In the genomic region with DNA sequence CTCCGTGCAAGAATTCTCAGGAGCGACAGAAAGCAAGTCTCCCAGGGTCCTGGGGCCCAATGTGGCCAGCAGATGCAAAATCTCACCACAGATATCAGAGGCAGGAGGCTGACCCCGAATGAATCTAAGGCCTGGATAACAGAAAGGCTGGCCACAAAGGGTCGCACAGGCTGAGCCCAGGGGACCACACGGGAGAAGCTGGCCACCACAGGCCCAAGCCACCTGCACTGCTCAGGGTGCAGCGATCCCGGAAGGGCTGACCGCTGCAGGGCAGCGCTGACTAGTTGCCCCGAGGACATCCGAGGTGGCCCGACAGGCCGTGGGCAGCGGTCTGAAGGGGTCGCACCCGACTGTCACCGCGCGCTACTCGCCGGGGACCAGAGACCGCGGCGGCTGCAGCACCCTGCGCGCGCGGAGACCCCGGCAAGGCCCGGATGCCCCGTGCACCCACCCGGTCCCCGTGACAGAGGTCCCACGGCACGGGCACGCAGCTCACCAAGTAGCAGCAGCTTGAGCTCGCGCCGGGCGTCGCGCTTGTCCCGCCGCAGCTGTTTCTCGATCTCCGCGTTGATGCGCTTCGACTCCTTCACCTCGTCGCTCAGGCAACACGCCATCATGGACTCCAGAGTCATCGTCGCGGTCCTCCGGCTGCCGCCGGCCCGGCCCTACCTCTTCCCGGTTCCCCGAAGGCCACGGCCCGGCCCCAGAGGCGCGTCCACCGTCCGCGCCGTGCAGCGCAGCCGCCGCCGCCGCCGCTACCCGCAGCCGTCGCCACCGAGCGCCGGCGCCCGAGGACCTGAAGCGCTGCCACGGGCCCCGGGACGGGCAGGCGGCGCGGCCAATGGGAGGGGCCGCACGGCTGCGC, we compare ENCODE assay signal across 7 mouse cellular contexts. TPM values are rescaled to one million over a fixed set of nuclear protein-coding genes. Genes with fewer than 3 reads are reported as not detected.
DNase-seq lines count a peak whose midpoint lies in the region; ATAC-seq and TF ChIP-seq lines count a peak whose summit lies in the region.

No protein-coding gene starts in this region.

- under 1% methylated on average over 86 of the region's 93 CpGs for WGBS in lung, postnatal 0 days
- under 1% methylated on average over 89 of the region's 93 CpGs for WGBS in embryonic facial prominence, embryonic 12.5 days
- WGBS in hindbrain, embryonic 16.5 days, result under 1% methylated on average over 85 of the region's 93 CpGs
- under 1% methylated on average over 86 of the region's 93 CpGs for WGBS in midbrain, embryonic 16.5 days

- H3K9ac ChIP-seq in lung, postnatal 0 days (replicated peaks; ENCODE audit: low read depth), result peak overlapping the region; percentile 82
- H3K9ac ChIP-seq in embryonic facial prominence, embryonic 12.5 days, result peak overlapping the region; percentile 96
- peak overlapping the region; percentile 96 for H3K9ac ChIP-seq in hindbrain, embryonic 16.5 days (ENCODE audit: low read depth, low read length)
- H3K9ac ChIP-seq in midbrain, embryonic 16.5 days (ENCODE audit: low read depth, low read length), result peak overlapping the region; percentile 89

- no peak for DNase-seq in lung, postnatal 0 days (ENCODE audit: low spot score)
- no peak for DNase-seq in lung, postnatal 14 days
- DNase-seq in adrenal gland, adult 8-10 months, result no peak
- DNase-seq in ovary, postnatal 14 days (ENCODE audit: low spot score), result no peak

- ATAC-seq in lung, postnatal 0 days, result peak; percentile 17
- no peak for ATAC-seq in embryonic facial prominence, embryonic 12.5 days (ENCODE audit: insufficient number of reproducible peaks, insufficient read depth, low FRiP score, low TSS enrichment)
- peak; percentile 35 for ATAC-seq in hindbrain, embryonic 16.5 days
- peak; percentile 61 for ATAC-seq in midbrain, embryonic 16.5 days

- peak overlapping the region; percentile 82 for H3K4me3 ChIP-seq in lung, postnatal 0 days (ENCODE audit: low read depth, low read length)
- H3K4me3 ChIP-seq in embryonic facial prominence, embryonic 12.5 days, result peak overlapping the region; percentile 96
- peak overlapping the region; percentile 72 for H3K4me3 ChIP-seq in hindbrain, embryonic 16.5 days (ENCODE audit: low read length)
- peak overlapping the region; percentile 92 for H3K4me3 ChIP-seq in midbrain, embryonic 16.5 days (ENCODE audit: low read depth, low read length)

- no peak for TF ChIP-seq EP300 in lung, postnatal 0 days (IDR thresholded peaks at IDR 0.05)

- no peaks in the 10 kb centered on the region for H3K36me3 ChIP-seq in lung, postnatal 0 days (ENCODE audit: insufficient read depth, low read length)
- H3K36me3 ChIP-seq in embryonic facial prominence, embryonic 12.5 days, result peaks cover 14% of the 10 kb centered on the region; the same call in 1 of the 2 replicates
- H3K36me3 ChIP-seq in hindbrain, embryonic 16.5 days (ENCODE audit: control insufficient read depth, insufficient read depth, low read length), result no peaks in the 10 kb centered on the region
- H3K36me3 ChIP-seq in midbrain, embryonic 16.5 days (ENCODE audit: control insufficient read depth, insufficient read depth, low read length), result no peaks in the 10 kb centered on the region

- H3K9me3 ChIP-seq in lung, postnatal 0 days (ENCODE audit: low read length), result no peaks in the 10 kb centered on the region
- no peaks in the 10 kb centered on the region for H3K9me3 ChIP-seq in embryonic facial prominence, embryonic 12.5 days
- no peaks in the 10 kb centered on the region for H3K9me3 ChIP-seq in hindbrain, embryonic 16.5 days (ENCODE audit: control insufficient read depth, low read length)
- H3K9me3 ChIP-seq in midbrain, embryonic 16.5 days (replicated peaks; ENCODE audit: control insufficient read depth, low read length, poor library complexity, severe bottlenecking), result no peaks in the 10 kb centered on the region

- H3K4me1 ChIP-seq in lung, postnatal 0 days (ENCODE audit: insufficient read depth, low read depth, low read length), result peaks cover 23% of the 10 kb centered on the region; the same call in 1 of the 2 replicates
- peaks cover 23% of the 10 kb centered on the region for H3K4me1 ChIP-seq in embryonic facial prominence, embryonic 12.5 days
- peaks cover 29% of the 10 kb centered on the region for H3K4me1 ChIP-seq in hindbrain, embryonic 16.5 days (ENCODE audit: control insufficient read depth, insufficient read depth, low read depth, low read length)
- peaks cover 23% of the 10 kb centered on the region for H3K4me1 ChIP-seq in midbrain, embryonic 16.5 days (ENCODE audit: control insufficient read depth, insufficient read depth, low read length)

- H3K27ac ChIP-seq in lung, postnatal 0 days (ENCODE audit: low read length), result peak overlapping the region; percentile 45
- H3K27ac ChIP-seq in embryonic facial prominence, embryonic 12.5 days, result peak overlapping the region; percentile 84
- H3K27ac ChIP-seq in hindbrain, embryonic 16.5 days (ENCODE audit: low read depth, low read length), result peak overlapping the region; percentile 88
- H3K27ac ChIP-seq in midbrain, embryonic 16.5 days (ENCODE audit: low read length), result peak overlapping the region; percentile 89

- H3K4me2 ChIP-seq in lung, postnatal 0 days (replicated peaks; ENCODE audit: low read depth, low read length), result peak overlapping the region; percentile 96
- H3K4me2 ChIP-seq in embryonic facial prominence, embryonic 12.5 days (replicated peaks), result peak overlapping the region; percentile 97
- H3K4me2 ChIP-seq in hindbrain, embryonic 16.5 days (ENCODE audit: low read length), result peak overlapping the region; percentile 66
- peak overlapping the region; percentile 90 for H3K4me2 ChIP-seq in midbrain, embryonic 16.5 days (ENCODE audit: low read length)

- H3K27me3 ChIP-seq in lung, postnatal 0 days (replicated peaks; ENCODE audit: insufficient read depth, low read length), result no peaks in the 10 kb centered on the region
- no peaks in the 10 kb centered on the region for H3K27me3 ChIP-seq in embryonic facial prominence, embryonic 12.5 days
- H3K27me3 ChIP-seq in hindbrain, embryonic 16.5 days (replicated peaks; ENCODE audit: control insufficient read depth, insufficient read depth, low read length), result no peaks in the 10 kb centered on the region
- no peaks in the 10 kb centered on the region for H3K27me3 ChIP-seq in midbrain, embryonic 16.5 days (ENCODE audit: control insufficient read depth, insufficient read depth, low read depth, low read length)

- no peak for TF ChIP-seq CTCF in lung, postnatal 0 days (IDR thresholded peaks at IDR 0.05)

RNA-seq across cellular contexts. Expression of gene Gna11, which starts 0.5 kb away (rescaled TPM):
- polyA plus RNA-seq in lung, postnatal 0 days (2015; fragmentation: Nextera tagmentation; extraction: Ambion mirVana), result 62.5 and 63.2 TPM in 2 replicates
- 82.7 and 83.5 TPM in 2 replicates for polyA plus RNA-seq in embryonic facial prominence, embryonic 12.5 days (2016; fragmentation: Nextera tagmentation; extraction: Ambion mirVana)
- polyA plus RNA-seq in hindbrain, embryonic 16.5 days (2015; fragmentation: Nextera tagmentation; extraction: Ambion mirVana), result 96.0 and 104 TPM in 2 replicates
- polyA plus RNA-seq in midbrain, embryonic 16.5 days (2015; fragmentation: Nextera tagmentation; extraction: Ambion mirVana), result 89.7 and 90.2 TPM in 2 replicates
- 100 to 1,000 TPM in 2 of 4 experiments, 10 to 100 TPM in 2; 90.2 to 105 (median 98.1) TPM for total RNA-seq in adrenal gland, adult 8-10 months (2022)

RNA-seq across cellular contexts. Expression of gene Aes, which starts 14.8 kb away (rescaled TPM):
- 467 and 473 TPM in 2 replicates for polyA plus RNA-seq in lung, postnatal 0 days (2015; fragmentation: Nextera tagmentation; extraction: Ambion mirVana)
- polyA plus RNA-seq in embryonic facial prominence, embryonic 12.5 days (2016; fragmentation: Nextera tagmentation; extraction: Ambion mirVana), result 523 and 554 TPM in 2 replicates
- 457 and 712 TPM in 2 replicates for polyA plus RNA-seq in hindbrain, embryonic 16.5 days (2015; fragmentation: Nextera tagmentation; extraction: Ambion mirVana)
- 700 and 706 TPM in 2 replicates for polyA plus RNA-seq in midbrain, embryonic 16.5 days (2015; fragmentation: Nextera tagmentation; extraction: Ambion mirVana)
- 1,000 to 10,000 TPM in 3 of 4 experiments, 100 to 1,000 TPM in 1; 989 to 1,424 (median 1,166) TPM for total RNA-seq in adrenal gland, adult 8-10 months (2022)

RNA-seq across cellular contexts. Expression of gene Gna15, which starts 20.5 kb away (rescaled TPM):
- 4.2 and 4.6 TPM in 2 replicates for polyA plus RNA-seq in lung, postnatal 0 days (2015; fragmentation: Nextera tagmentation; extraction: Ambion mirVana)
- polyA plus RNA-seq in embryonic facial prominence, embryonic 12.5 days (2016; fragmentation: Nextera tagmentation; extraction: Ambion mirVana), result 0.86 and 0.97 TPM in 2 replicates
- polyA plus RNA-seq in hindbrain, embryonic 16.5 days (2015; fragmentation: Nextera tagmentation; extraction: Ambion mirVana), result 0.81 and 1.1 TPM in 2 replicates
- 0.80 and 0.87 TPM in 2 replicates for polyA plus RNA-seq in midbrain, embryonic 16.5 days (2015; fragmentation: Nextera tagmentation; extraction: Ambion mirVana)
- 1 to 10 TPM in 3 of 4 experiments, under 1 TPM in 1; 0.70 to 2.2 (median 1.6) TPM for total RNA-seq in adrenal gland, adult 8-10 months (2022)

RNA-seq across cellular contexts. Expression of gene Tle2, which starts 29.8 kb away (rescaled TPM):
- polyA plus RNA-seq in lung, postnatal 0 days (2015; fragmentation: Nextera tagmentation; extraction: Ambion mirVana), result 29.9 and 37.0 TPM in 2 replicates
- 59.2 and 71.1 TPM in 2 replicates for polyA plus RNA-seq in embryonic facial prominence, embryonic 12.5 days (2016; fragmentation: Nextera tagmentation; extraction: Ambion mirVana)
- 40.9 and 50.2 TPM in 2 replicates for polyA plus RNA-seq in hindbrain, embryonic 16.5 days (2015; fragmentation: Nextera tagmentation; extraction: Ambion mirVana)
- 39.0 and 54.8 TPM in 2 replicates for polyA plus RNA-seq in midbrain, embryonic 16.5 days (2015; fragmentation: Nextera tagmentation; extraction: Ambion mirVana)
- 100 to 1,000 TPM in 2 of 4 experiments, 10 to 100 TPM in 2; 50.6 to 211 (median 117) TPM for total RNA-seq in adrenal gland, adult 8-10 months (2022)

RNA-seq across cellular contexts. Expression of gene S1pr4, which starts 44.6 kb away (rescaled TPM):
- polyA plus RNA-seq in lung, postnatal 0 days (2015; fragmentation: Nextera tagmentation; extraction: Ambion mirVana), result 19.0 and 19.3 TPM in 2 replicates
- polyA plus RNA-seq in embryonic facial prominence, embryonic 12.5 days (2016; fragmentation: Nextera tagmentation; extraction: Ambion mirVana), result 0.22 and 0.58 TPM in 2 replicates
- polyA plus RNA-seq in hindbrain, embryonic 16.5 days (2015; fragmentation: Nextera tagmentation; extraction: Ambion mirVana), result 0.65 and 0.79 TPM in 2 replicates
- polyA plus RNA-seq in midbrain, embryonic 16.5 days (2015; fragmentation: Nextera tagmentation; extraction: Ambion mirVana), result 0.44 and 0.58 TPM in 2 replicates
- total RNA-seq in adrenal gland, adult 8-10 months (2022), result 1 to 10 TPM in 2 of 4 experiments, under 1 TPM in 2; 0.56 to 1.7 (median 0.92) TPM
